In the genomic region with DNA sequence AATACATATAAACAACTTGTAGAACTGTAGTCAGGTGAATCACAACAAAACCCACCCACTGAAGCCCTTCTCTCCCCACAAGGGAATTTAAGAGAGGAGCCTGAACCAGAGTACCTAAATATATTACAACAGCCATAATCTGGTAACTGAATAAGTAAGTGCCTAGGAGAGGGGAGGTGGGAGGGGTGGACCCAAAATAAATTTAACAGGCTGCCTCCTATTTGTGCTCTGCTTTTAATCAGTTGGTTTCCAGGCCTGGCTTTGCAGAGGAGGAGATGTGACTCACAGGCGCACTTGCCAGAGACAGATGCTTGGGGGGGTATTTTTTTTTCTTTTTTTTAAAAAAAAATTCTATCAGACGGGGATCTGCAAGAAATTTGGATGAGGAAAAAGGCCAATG, we compare ENCODE assay signal across 16 mouse cellular contexts.
DNase-seq lines count a peak whose midpoint lies in the region; ATAC-seq lines count a peak whose summit lies in the region.
"Had no signal": no experiment of that assay in that cellular context is flagged by ENCODE, and none has a peak within 500 bp of the region (broad histone marks: within the 10 kb centered on the region; RNA-seq: fewer than 3 reads in every experiment).

No protein-coding gene starts in this region.

- ATAC-seq in frontal cortex, adult (ENCODE audit: low TSS enrichment), result peak; percentile 84
- no peak for ATAC-seq in erythroblast, adult 5-6 weeks (replicated peaks; ENCODE audit: low FRiP score, poor library complexity, severe bottlenecking)
- ATAC-seq in liver, embryonic 11.5 days (replicated peaks; ENCODE audit: low FRiP score), result no peak
- no peak for ATAC-seq in heart, embryonic 11.5 days (replicated peaks; ENCODE audit: insufficient number of reproducible peaks, low FRiP score, low TSS enrichment)
- ATAC-seq: inflammation-experienced regulatory T-cells, adult 6 months; midbrain, embryonic 16.5 days had no signal

- H3K27me3 ChIP-seq in liver, embryonic 11.5 days (replicated peaks; ENCODE audit: control insufficient read depth, insufficient read depth, low read length), result no peaks in the 10 kb centered on the region
- H3K27me3 ChIP-seq in heart, embryonic 11.5 days (ENCODE audit: control insufficient read depth, insufficient read depth, low read length), result no peaks in the 10 kb centered on the region
- H3K27me3 ChIP-seq: heart, embryonic 15.5 days; lung, embryonic 15.5 days had no signal

- no peak for DNase-seq in frontal cortex, postnatal 25 days (ENCODE audit: low spot score in 2 of 2)
- peak; percentile 5 for DNase-seq in fibroblast of lung, adult 2 months (ENCODE audit: low read depth)
- peak; percentile 44 to 48 for DNase-seq in layer of hippocampus, postnatal 36 days
- peak; percentile 63 for DNase-seq in right cerebral cortex, postnatal 25 days
- DNase-seq in liver, embryonic 11.5 days (ENCODE audit: low spot score), result no peak
- DNase-seq: cerebellum, adult 8-10 months; spleen, adult 18-20 months; thymus, postnatal 36 days had no signal

- no peak overlapping the region for H3K4me3 ChIP-seq in liver, embryonic 11.5 days (ENCODE audit: low read depth, low read length)
- H3K4me3 ChIP-seq in heart, embryonic 11.5 days (ENCODE audit: low read depth, low read length), result no peak overlapping the region
- H3K4me3 ChIP-seq: heart, embryonic 15.5 days; hindbrain, embryonic 10.5 days; lung, embryonic 15.5 days had no signal

- H3K36me3 ChIP-seq in liver, embryonic 11.5 days (ENCODE audit: control insufficient read depth, insufficient read depth, low read length), result no peaks in the 10 kb centered on the region
- H3K36me3 ChIP-seq in heart, embryonic 11.5 days (ENCODE audit: control insufficient read depth, insufficient read depth, low read length), result no peaks in the 10 kb centered on the region
- H3K36me3 ChIP-seq: heart, embryonic 15.5 days; hindbrain, embryonic 10.5 days; lung, embryonic 15.5 days had no signal

- no peaks in the 10 kb centered on the region for H3K9me3 ChIP-seq in liver, embryonic 11.5 days (ENCODE audit: control insufficient read depth, low read length)
- no peaks in the 10 kb centered on the region for H3K9me3 ChIP-seq in heart, embryonic 11.5 days (replicated peaks; ENCODE audit: control insufficient read depth, low read length)
- H3K9me3 ChIP-seq: heart, embryonic 15.5 days; hindbrain, embryonic 10.5 days; lung, embryonic 15.5 days had no signal

- no peak overlapping the region for H3K27ac ChIP-seq in liver, embryonic 11.5 days (ENCODE audit: low read depth, low read length)
- H3K27ac ChIP-seq in heart, embryonic 11.5 days (ENCODE audit: low read depth, low read length), result no peak overlapping the region
- H3K27ac ChIP-seq: heart, embryonic 15.5 days; hindbrain, embryonic 10.5 days; lung, embryonic 15.5 days had no signal

- H3K4me2 ChIP-seq in liver, embryonic 11.5 days, result no peak overlapping the region
- no peak overlapping the region for H3K4me2 ChIP-seq in heart, embryonic 11.5 days
- H3K4me2 ChIP-seq: heart, embryonic 15.5 days; lung, embryonic 15.5 days had no signal

- no peak overlapping the region for H3K9ac ChIP-seq in liver, embryonic 11.5 days (ENCODE audit: low read depth, low read length)
- H3K9ac ChIP-seq in heart, embryonic 11.5 days (ENCODE audit: low read depth, low read length), result no peak overlapping the region
- H3K9ac ChIP-seq: heart, embryonic 15.5 days; lung, embryonic 15.5 days had no signal

- no peaks in the 10 kb centered on the region for H3K4me1 ChIP-seq in liver, embryonic 11.5 days (replicated peaks; ENCODE audit: control insufficient read depth, insufficient read depth, low read length)
- H3K4me1 ChIP-seq in heart, embryonic 11.5 days (ENCODE audit: control insufficient read depth, insufficient read depth, low read length), result no peaks in the 10 kb centered on the region
- H3K4me1 ChIP-seq: heart, embryonic 15.5 days; hindbrain, embryonic 10.5 days; lung, embryonic 15.5 days had no signal

- WGBS in liver, embryonic 11.5 days, result 56% methylated on average over 2 of the region's 2 CpGs
- 62% methylated on average over 2 of the region's 2 CpGs for WGBS in heart, embryonic 11.5 days (ENCODE audit: insufficient replicate concordance)

Comparison
In these comparisons a context has a peak if more than half of its experiments do, and no peak if none do; other contexts are left out.
1. DNase-seq: peak in fibroblast of lung, adult 2 months (single experiment), layer of hippocampus, postnatal 36 days (2 of 2) and right cerebral cortex, postnatal 25 days (single experiment); none in frontal cortex, postnatal 25 days (0 of 2) and liver, embryonic 11.5 days (single experiment).